In genomic region chr9:119510902-119511301, GRCm38 (mm10) we compare ENCODE assay signal across 10 mouse cellular contexts.
DNase-seq lines count a peak whose midpoint lies in the region; ATAC-seq and TF ChIP-seq lines count a peak whose summit lies in the region.
"Had no signal": no experiment of that assay in that cellular context is flagged by ENCODE, and none has a peak within 500 bp of the region (broad histone marks: within the 10 kb centered on the region; RNA-seq: fewer than 3 reads in every experiment).

No protein-coding gene starts in this region.

- H3K4me2 ChIP-seq in embryonic facial prominence, embryonic 14.5 days (ENCODE audit: low read depth, low read length), result no peak overlapping the region
- no peak overlapping the region for H3K4me2 ChIP-seq in lung, embryonic 14.5 days
- H3K4me2 ChIP-seq: neural tube, embryonic 12.5 days had no signal

- no peaks in the 10 kb centered on the region for H3K36me3 ChIP-seq in embryonic facial prominence, embryonic 14.5 days (ENCODE audit: control insufficient read depth, insufficient read depth, low read length)
- no peaks in the 10 kb centered on the region for H3K36me3 ChIP-seq in embryonic facial prominence, embryonic 10.5 days (replicated peaks)
- no peaks in the 10 kb centered on the region for H3K36me3 ChIP-seq in lung, embryonic 14.5 days (ENCODE audit: insufficient read depth)
- H3K36me3 ChIP-seq: neural tube, embryonic 12.5 days had no signal

- TF ChIP-seq POLR2A in lung, adult 2 months (IDR thresholded peaks at IDR 0.05; ENCODE audit: borderline replicate concordance, extremely low read depth, low read depth, low read length), result no peak

- TF ChIP-seq CTCF in lung, embryonic 14.5 days (IDR thresholded peaks at IDR 0.05; ENCODE audit: low read depth), result no peak
- no peak for TF ChIP-seq CTCF in lung, adult 2 months (IDR thresholded peaks at IDR 0.05; ENCODE audit: insufficient read depth, low read length)

- no peaks in the 10 kb centered on the region for H3K4me1 ChIP-seq in embryonic facial prominence, embryonic 14.5 days (ENCODE audit: control insufficient read depth, insufficient read depth, low read length)
- H3K4me1 ChIP-seq in embryonic facial prominence, embryonic 10.5 days, result no peaks in the 10 kb centered on the region
- H3K4me1 ChIP-seq in lung, embryonic 14.5 days (ENCODE audit: insufficient read depth), result no peaks in the 10 kb centered on the region
- H3K4me1 ChIP-seq in lung, adult 2 months (ENCODE audit: control insufficient read depth, insufficient read depth, low read length), result no peaks in the 10 kb centered on the region
- H3K4me1 ChIP-seq: neural tube, embryonic 12.5 days had no signal

- H3K9me3 ChIP-seq in embryonic facial prominence, embryonic 14.5 days (ENCODE audit: control insufficient read depth, low read length), result peaks cover 5% of the 10 kb centered on the region; the same call in 1 of the 2 replicates
- peaks cover 6% of the 10 kb centered on the region for H3K9me3 ChIP-seq in embryonic facial prominence, embryonic 10.5 days
- 0 out of 2 replicates have a peak, but pooled peaks cover 3% of the 10 kb centered on the region for H3K9me3 ChIP-seq in lung, embryonic 14.5 days (ENCODE audit: low read depth, low read length)
- H3K9me3 ChIP-seq: neural tube, embryonic 12.5 days had no signal

- 59% methylated on average over 6 of the region's 6 CpGs for WGBS in embryonic facial prominence, embryonic 14.5 days
- 75% methylated on average over 6 of the region's 6 CpGs for WGBS in embryonic facial prominence, embryonic 10.5 days
- 42% methylated on average over 6 of the region's 6 CpGs for WGBS in lung, embryonic 14.5 days
- WGBS in lung, adult 2 months, result 59% methylated on average over 6 of the region's 6 CpGs

- H3K4me3 ChIP-seq in embryonic facial prominence, embryonic 14.5 days (ENCODE audit: low read depth, low read length), result no peak overlapping the region
- no peak overlapping the region for H3K4me3 ChIP-seq in embryonic facial prominence, embryonic 10.5 days
- no peak overlapping the region for H3K4me3 ChIP-seq in lung, embryonic 14.5 days (ENCODE audit: low read depth, low read length)
- H3K4me3 ChIP-seq in lung, adult 2 months (replicated peaks; ENCODE audit: extremely low read depth, low read depth, low read length), result no peak overlapping the region
- H3K4me3 ChIP-seq: neural tube, embryonic 12.5 days had no signal

- DNase-seq in embryonic facial prominence, embryonic 14.5 days (ENCODE audit: low spot score), result peak; percentile 73
- DNase-seq in embryonic facial prominence, embryonic 10.5 days (ENCODE audit: low spot score), result no peak
- DNase-seq in lung, embryonic 14.5 days, result peak; percentile 48
- no peak for DNase-seq in lung, adult 2 months
- DNase-seq in frontal cortex, postnatal 36 days (ENCODE audit: low spot score in 2 of 2), result peak; percentile 36 to 55
- DNase-seq in right cerebral cortex, adult 18-20 months, result peak; percentile 59
- DNase-seq in urinary bladder, postnatal 14 days (ENCODE audit: low spot score), result no peak

- no peak overlapping the region for H3K9ac ChIP-seq in embryonic facial prominence, embryonic 14.5 days (ENCODE audit: low read depth, low read length)
- H3K9ac ChIP-seq in lung, embryonic 14.5 days, result no peak overlapping the region
- H3K9ac ChIP-seq: liver, embryonic 14.5 days; neural tube, embryonic 12.5 days had no signal

- no peak overlapping the region for H3K27ac ChIP-seq in embryonic facial prominence, embryonic 14.5 days (replicated peaks; ENCODE audit: low read depth, low read length)
- no peak overlapping the region for H3K27ac ChIP-seq in embryonic facial prominence, embryonic 10.5 days (replicated peaks)
- H3K27ac ChIP-seq in lung, embryonic 14.5 days (ENCODE audit: low read depth), result no peak overlapping the region
- H3K27ac ChIP-seq: liver, embryonic 14.5 days; neural tube, embryonic 12.5 days had no signal

- ATAC-seq in embryonic facial prominence, embryonic 14.5 days (ENCODE audit: low read depth), result peak; percentile 55; the same call in 1 of the 2 replicates
- peak; percentile 73 for ATAC-seq in lung, embryonic 14.5 days (ENCODE audit: insufficient read depth)
- no peak for ATAC-seq in erythroblast, adult 5-6 weeks (replicated peaks; ENCODE audit: low FRiP score, poor library complexity, severe bottlenecking)

- no peaks in the 10 kb centered on the region for H3K27me3 ChIP-seq in embryonic facial prominence, embryonic 14.5 days (replicated peaks; ENCODE audit: control insufficient read depth, insufficient read depth, low read length)
- peaks cover 3% of the 10 kb centered on the region for H3K27me3 ChIP-seq in embryonic facial prominence, embryonic 10.5 days (replicated peaks; ENCODE audit: low read depth, poor library complexity, severe bottlenecking)
- H3K27me3 ChIP-seq in lung, embryonic 14.5 days (ENCODE audit: insufficient read depth, low read length), result no peaks in the 10 kb centered on the region
- H3K27me3 ChIP-seq: neural tube, embryonic 12.5 days had no signal

Comparison
In these comparisons a context has a peak if more than half of its experiments do, and no peak if none do; other contexts are left out.
1. DNase-seq: peak in embryonic facial prominence, embryonic 14.5 days (single experiment), lung, embryonic 14.5 days (single experiment), frontal cortex, postnatal 36 days (2 of 2) and right cerebral cortex, adult 18-20 months (single experiment); none in embryonic facial prominence, embryonic 10.5 days (single experiment), lung, adult 2 months (single experiment) and urinary bladder, postnatal 14 days (single experiment).